Mouse (Mus musculus) midbrain, embryonic 15.5 days (tissue): ENCODE results near the gene Ephb1. TPM values are rescaled to one million over a fixed set of nuclear protein-coding genes. Genes with fewer than 3 reads are reported as not detected.

Experiments
- ATAC-seq: fragments of 200-750 bp; cut with Nextera tagmentation; replicated peaks from 2 replicates; pipeline ENCODE4 v1.8.0; 2017; ENCODE audit warnings: moderate TSS enrichment
- H3K27ac ChIP-seq: fragments of 300-500 bp; sonication (generic); 2 replicates; pipeline ENCODE4 v1.5.1; 2015; ENCODE audit warnings: mild to moderate bottlenecking, inconsistent platforms
- H3K27me3 ChIP-seq: fragments of 300-500 bp; sonication (generic); replicated peaks from 2 replicates; pipeline ENCODE4 v1.6.1; 2015; ENCODE audit warnings: inconsistent platforms
- H3K36me3 ChIP-seq: fragments of 300-500 bp; sonication (generic); replicated peaks from 2 replicates; pipeline ENCODE4 v1.6.1; 2015; ENCODE audit warnings: inconsistent platforms
- H3K4me1 ChIP-seq: fragments of 300-500 bp; sonication (generic); 2 replicates; pipeline ENCODE4 v1.6.1; 2015; ENCODE audit warnings: inconsistent platforms
- H3K4me2 ChIP-seq: fragments of 300-500 bp; sonication (generic); 2 replicates; pipeline ENCODE4 v1.6.1; 2015; ENCODE audit warnings: inconsistent platforms, mild to moderate bottlenecking, moderate library complexity
- H3K4me3 ChIP-seq: fragments of 300-500 bp; sonication (generic); 2 replicates; pipeline ENCODE4 v1.5.1; 2015; ENCODE audit warnings: mild to moderate bottlenecking, inconsistent platforms
- H3K9ac ChIP-seq: fragments of 300-500 bp; sonication (generic); 2 replicates; pipeline ENCODE4 v1.6.1; 2015; ENCODE audit warnings: mild to moderate bottlenecking, inconsistent platforms
- H3K9me3 ChIP-seq: fragments of 300-500 bp; sonication (generic); 2 replicates; pipeline ENCODE4 v1.6.1; 2016; ENCODE audit warnings: inconsistent platforms
- WGBS: fragments of 180-500 bp; shearing (Covaris S2); methylation state at CpG from one replicate; pipeline ENCODE4 v1.1.7; 2015; ENCODE audit warnings: mixed read lengths; 5-methylcytosine and 5-hydroxymethylcytosine counted together
- polyA plus RNA-seq: library from polyadenylated mRNA; unstranded; fragments of >200 nt; fragmentation: Nextera tagmentation; extraction: Ambion mirVana; gene quantifications from 2 replicates; pipeline ENCODE4 v1.2.1, GENCODE M21; 2015

Ephb1 gene
- polyA plus RNA-seq, 1 experiment from 2014 or later = 90.2 TPM

DNA sequence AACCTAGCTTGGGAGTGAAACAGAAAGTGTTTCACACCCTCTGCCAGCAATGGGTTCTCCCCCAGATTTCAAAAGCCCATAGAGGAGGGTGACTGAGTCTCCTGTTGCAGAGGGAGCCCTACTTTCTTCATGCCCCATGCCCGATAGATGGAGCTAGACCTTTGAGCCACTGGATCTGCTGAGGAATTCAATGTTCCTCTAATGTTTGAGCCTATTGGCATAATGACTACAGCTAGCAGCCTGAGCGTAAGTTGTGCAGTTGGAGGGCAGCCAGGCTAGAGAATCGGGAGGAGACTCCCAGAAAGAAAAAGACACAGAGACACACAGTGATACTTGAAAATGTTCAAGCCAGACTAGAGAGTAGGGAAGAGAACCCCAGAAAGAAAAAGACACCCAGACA is 246.5 kb downstream of the Ephb1 start:
- no peak overlapping the region for H3K4me2 ChIP-seq
- no peak overlapping the region for H3K9ac ChIP-seq
- no peak overlapping the region for H3K4me3 ChIP-seq
- no peaks in the 10 kb centered on the region for H3K27me3 ChIP-seq
- ATAC-seq = 0 out of 2 replicates have a peak, but pooled peaks have one; percentile 24
- H3K27ac ChIP-seq = peak overlapping the region; percentile 37
- H3K36me3 ChIP-seq = no peaks in the 10 kb centered on the region
- WGBS = 50% methylated on average over 3 of the region's 3 CpGs
- H3K4me1 ChIP-seq = peaks cover 30% of the 10 kb centered on the region
- H3K9me3 ChIP-seq = no peaks in the 10 kb centered on the region

DNA sequence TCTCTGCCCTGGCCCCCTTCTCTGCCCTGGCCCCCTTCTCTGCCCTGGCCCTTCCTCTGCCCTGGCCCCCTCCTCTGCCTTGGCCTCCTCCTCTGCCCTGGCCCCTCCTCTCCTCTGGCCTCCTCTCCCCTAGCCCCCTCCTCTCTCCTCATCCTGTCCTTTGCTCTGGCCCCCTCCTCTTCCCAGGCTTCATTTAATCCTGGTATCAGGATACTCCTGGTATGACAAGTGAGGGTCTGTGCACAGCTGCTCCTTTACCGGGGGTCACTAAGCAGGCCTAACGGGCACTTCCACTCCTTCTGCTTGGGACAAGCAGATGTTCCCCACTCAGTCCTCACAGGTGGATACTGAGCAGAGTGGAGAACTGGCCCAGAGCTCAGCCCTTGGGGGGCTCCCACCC is 247.3 kb downstream of the Ephb1 start:
- Histone ChIP-seq H3K27me3 (no peaks in the 10 kb centered on the region), H3K9me3 (no peaks in the 10 kb centered on the region), H3K27ac (peak overlapping the region; percentile 37), H3K9ac (no peak overlapping the region), H3K36me3 (no peaks in the 10 kb centered on the region), H3K4me2 (no peak overlapping the region), H3K4me1 (peaks cover 30% of the 10 kb centered on the region), H3K4me3 (no peak overlapping the region)
- 16% methylated on average over 2 of the region's 2 CpGs for WGBS
- ATAC-seq = no peak; the same call in 1 of the 2 replicates

DNA sequence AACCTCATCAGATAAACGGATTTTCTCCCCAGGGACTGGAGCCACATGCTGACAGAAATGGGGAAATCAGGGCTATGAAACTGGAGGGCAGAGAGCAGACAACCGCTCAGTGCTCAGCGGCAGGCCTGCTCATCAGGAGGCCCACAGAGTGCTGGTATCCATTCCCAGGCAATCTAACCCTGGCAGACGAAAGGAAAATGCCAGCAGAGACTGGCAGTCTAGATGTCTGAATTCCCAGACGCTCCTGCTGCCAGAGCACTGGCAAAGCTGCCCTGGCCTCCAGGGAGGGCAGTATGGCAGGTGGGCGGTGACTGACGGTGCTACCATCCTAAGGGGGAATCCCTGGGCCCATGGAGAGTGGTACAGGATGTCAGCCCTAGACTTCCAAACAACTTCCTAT is 257.7 kb downstream of the Ephb1 start:
- ATAC-seq = no peak

DNA sequence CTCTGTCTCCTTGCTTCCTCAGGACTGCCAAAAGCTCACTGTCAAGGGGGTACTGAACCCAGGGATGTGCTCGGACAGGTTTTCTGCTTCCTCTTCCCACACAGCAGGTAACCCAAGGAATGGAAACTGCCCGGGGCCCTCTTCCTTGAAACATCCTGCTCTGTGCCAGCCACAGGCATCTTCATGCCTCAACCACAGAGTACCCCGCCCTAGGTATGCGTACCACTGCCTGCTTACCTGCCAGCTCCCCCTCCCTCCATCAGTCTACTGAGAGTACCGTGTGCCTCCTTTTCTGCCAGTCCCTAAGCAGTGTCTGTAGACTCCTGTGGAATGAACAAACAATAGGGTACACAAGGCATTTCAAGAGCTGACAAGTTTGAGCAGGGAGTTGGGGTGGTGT is 265.9 kb downstream of the Ephb1 start:
- no peak for ATAC-seq
- no peak overlapping the region for H3K27ac ChIP-seq

More for the DNA sequence above, 257.7 kb downstream of the Ephb1 start:
- Histone ChIP-seq H3K27ac (no peak overlapping the region), H3K9ac (no peak overlapping the region), H3K4me2 (no peak overlapping the region), H3K4me1 (peaks cover 8% of the 10 kb centered on the region; the same call in 1 of the 2 replicates), H3K4me3 (no peak overlapping the region), H3K9me3 (no peaks in the 10 kb centered on the region), H3K36me3 (no peaks in the 10 kb centered on the region), H3K27me3 (no peaks in the 10 kb centered on the region)
- 36% methylated on average over 7 of the region's 7 CpGs for WGBS

DNA sequence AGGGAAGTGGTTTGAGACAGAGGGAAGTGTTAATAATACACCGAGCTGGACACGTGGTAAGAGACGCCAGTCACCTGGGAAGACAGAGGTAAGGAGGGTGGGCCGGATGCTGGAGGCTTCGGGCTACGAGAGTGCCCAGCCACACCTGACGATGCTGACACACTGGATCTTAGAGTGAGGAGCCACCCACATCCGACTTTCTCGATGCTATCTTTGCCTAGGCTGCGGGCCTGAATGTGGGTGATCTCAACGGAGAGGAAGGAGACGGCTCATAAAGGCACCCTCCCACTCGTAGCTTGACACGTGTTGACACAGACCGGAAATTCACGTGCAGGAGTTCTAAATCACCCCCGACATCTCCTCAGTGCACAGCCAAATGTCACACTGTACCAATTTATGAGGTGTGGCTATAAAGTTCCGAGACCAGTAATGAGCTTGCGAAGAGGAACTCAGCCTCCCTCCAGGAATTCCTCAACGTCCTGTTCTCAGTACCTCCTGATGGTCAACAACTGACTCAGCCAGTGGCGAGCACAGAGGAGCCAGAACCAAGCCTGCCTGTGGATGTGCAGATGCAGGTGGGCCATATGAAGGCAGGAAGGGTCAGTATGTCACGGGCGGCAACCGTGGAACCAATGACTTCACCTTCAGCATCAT is 268.3 kb downstream of the Ephb1 start:
- Histone ChIP-seq H3K4me2 (no peak overlapping the region), H3K27ac (no peak overlapping the region), H3K4me3 (no peak overlapping the region), H3K9me3 (no peaks in the 10 kb centered on the region), H3K4me1 (peaks cover 28% of the 10 kb centered on the region), H3K27me3 (no peaks in the 10 kb centered on the region), H3K36me3 (no peaks in the 10 kb centered on the region), H3K9ac (no peak overlapping the region)
- 91% methylated on average over 24 of the region's 24 CpGs for WGBS
- no peak for ATAC-seq

More for the DNA sequence above, 265.9 kb downstream of the Ephb1 start:
- Histone ChIP-seq H3K27me3 (no peaks in the 10 kb centered on the region), H3K4me3 (no peak overlapping the region), H3K9me3 (no peaks in the 10 kb centered on the region), H3K4me2 (no peak overlapping the region), H3K4me1 (peaks cover 28% of the 10 kb centered on the region), H3K9ac (no peak overlapping the region), H3K36me3 (no peaks in the 10 kb centered on the region)
- WGBS = 83% methylated on average over 5 of the region's 5 CpGs

DNA sequence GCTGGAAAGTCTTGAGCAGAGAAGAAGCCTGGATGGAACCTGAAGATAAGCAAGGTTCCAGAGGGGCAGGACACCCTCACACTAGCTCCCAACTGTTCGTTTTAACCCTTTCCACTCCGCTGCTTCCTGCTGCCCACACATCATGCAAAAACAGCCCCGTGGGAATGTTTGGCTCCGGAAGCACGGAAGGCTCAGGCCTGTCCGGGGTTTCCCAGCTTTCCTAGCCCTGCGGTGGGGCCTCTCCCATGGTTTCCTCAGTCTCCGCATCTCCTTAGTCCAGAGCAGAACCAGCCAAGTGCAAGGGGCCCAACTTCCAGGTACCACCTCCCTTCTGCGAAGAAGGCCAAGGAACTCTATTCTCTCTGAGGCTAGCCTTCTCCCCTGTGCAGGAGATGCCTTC is 269.0 kb downstream of the Ephb1 start:
- Histone ChIP-seq H3K4me2 (no peak overlapping the region), H3K36me3 (no peaks in the 10 kb centered on the region), H3K9ac (no peak overlapping the region), H3K9me3 (no peaks in the 10 kb centered on the region), H3K27me3 (no peaks in the 10 kb centered on the region), H3K4me1 (peaks cover 23% of the 10 kb centered on the region), H3K27ac (no peak overlapping the region), H3K4me3 (no peak overlapping the region)
- ATAC-seq = no peak
- WGBS = 84% methylated on average over 9 of the region's 9 CpGs

DNA sequence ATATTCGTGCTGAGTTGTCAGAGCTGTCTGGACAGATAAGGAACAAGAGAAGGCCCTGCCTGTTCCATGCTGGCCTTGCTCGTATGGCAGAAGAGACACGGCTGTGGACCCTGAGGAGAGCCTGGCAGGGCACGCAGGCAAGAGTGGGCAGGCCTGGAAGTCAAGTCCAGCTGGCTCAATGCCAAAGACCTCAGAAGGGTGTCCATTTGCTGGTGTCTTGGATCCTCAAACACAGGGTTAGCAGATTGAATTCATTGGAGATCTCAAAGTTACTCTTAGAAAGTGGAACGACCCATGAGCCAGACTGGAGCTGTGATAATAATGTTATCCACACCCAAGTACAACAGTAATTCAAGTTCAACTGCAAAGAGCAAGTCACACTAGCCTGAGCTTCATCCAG is 273.6 kb downstream of the Ephb1 start:
- H3K9me3 ChIP-seq = no peaks in the 10 kb centered on the region
- no peak overlapping the region for H3K4me3 ChIP-seq
- no peaks in the 10 kb centered on the region for H3K36me3 ChIP-seq
- ATAC-seq = no peak
- H3K4me2 ChIP-seq = no peak overlapping the region
- WGBS = 68% methylated on average over 5 of the region's 5 CpGs
- H3K27me3 ChIP-seq = no peaks in the 10 kb centered on the region
- H3K4me1 ChIP-seq = peaks cover 12% of the 10 kb centered on the region; the same call in 1 of the 2 replicates
- no peak overlapping the region for H3K27ac ChIP-seq
- no peak overlapping the region for H3K9ac ChIP-seq

DNA sequence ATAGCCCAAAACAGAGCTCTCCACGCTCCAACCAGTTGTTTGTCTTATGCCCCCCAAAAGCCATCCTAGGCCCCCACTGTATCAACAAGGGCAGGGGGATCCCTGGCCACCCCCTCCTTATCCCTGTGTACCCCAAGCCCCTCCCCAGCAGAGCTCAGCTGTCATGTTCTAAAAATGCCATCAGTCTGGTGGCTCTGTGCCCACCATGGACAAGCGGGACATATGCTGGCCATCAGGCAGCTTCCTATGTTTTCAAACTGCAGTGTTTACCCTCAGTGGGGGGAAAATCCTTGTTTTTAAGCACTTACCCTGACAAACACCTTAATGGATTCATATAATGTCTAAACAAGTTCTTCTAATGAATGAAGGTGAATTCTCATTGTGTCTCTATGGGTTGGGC is 275.3 kb downstream of the Ephb1 start:
- no peaks in the 10 kb centered on the region for H3K27me3 ChIP-seq
- no peaks in the 10 kb centered on the region for H3K9me3 ChIP-seq
- H3K27ac ChIP-seq = no peak overlapping the region
- no peaks in the 10 kb centered on the region for H3K36me3 ChIP-seq
- no peak overlapping the region for H3K4me3 ChIP-seq
- H3K4me2 ChIP-seq = no peak overlapping the region
- H3K9ac ChIP-seq = no peak overlapping the region
- peaks cover 2% of the 10 kb centered on the region; the same call in 1 of the 2 replicates for H3K4me1 ChIP-seq
- no peak for ATAC-seq
- 85% methylated on average over 2 of the region's 2 CpGs for WGBS

DNA sequence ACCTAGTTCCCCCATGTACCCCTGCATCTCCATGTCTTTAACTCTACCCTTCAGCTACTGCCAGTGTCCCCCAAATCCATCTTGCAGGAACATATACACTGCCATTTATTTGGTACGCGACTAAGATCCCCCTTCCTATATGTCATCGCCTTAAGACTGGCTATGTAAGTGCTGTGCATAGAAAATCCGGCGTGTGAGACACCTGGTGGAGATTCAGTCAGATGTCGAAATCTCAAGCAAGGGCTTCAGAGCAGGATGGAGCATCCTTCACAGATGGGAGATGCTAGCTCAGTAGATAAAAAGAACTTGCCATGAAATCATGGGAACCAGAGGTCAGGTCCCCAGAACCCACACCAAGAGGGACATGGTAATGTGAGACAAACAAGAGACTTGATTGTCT is 276.3 kb downstream of the Ephb1 start:
- 89% methylated on average over 6 of the region's 6 CpGs for WGBS
- H3K4me1 ChIP-seq = peaks cover 5% of the 10 kb centered on the region
- H3K9me3 ChIP-seq = no peaks in the 10 kb centered on the region
- H3K27me3 ChIP-seq = no peaks in the 10 kb centered on the region
- H3K27ac ChIP-seq = no peak overlapping the region
- no peak overlapping the region for H3K9ac ChIP-seq
- H3K36me3 ChIP-seq = no peaks in the 10 kb centered on the region
- ATAC-seq = no peak
- H3K4me3 ChIP-seq = no peak overlapping the region
- H3K4me2 ChIP-seq = no peak overlapping the region

DNA sequence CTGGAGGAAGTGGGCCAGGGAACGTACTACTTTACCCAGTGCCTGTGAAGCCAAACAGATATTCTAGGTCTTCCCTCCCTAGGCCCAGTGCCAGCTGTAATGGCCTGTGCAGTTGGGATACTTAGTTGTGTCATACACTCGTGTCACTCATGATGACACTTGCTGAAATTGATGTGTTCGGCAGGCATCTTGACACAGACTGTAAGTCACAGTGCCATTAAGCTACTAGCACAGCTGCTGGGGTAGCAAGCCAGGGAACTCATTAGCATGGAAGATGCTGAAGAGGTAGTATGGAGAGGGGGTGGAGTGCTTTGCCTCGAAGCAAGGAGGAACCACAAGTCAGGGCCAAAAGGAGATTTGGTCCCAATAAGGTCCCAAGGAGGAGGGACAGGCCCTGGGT is 279.0 kb downstream of the Ephb1 start:
- ATAC-seq = no peak
- H3K27me3 ChIP-seq = no peaks in the 10 kb centered on the region
- peaks cover 14% of the 10 kb centered on the region for H3K4me1 ChIP-seq
- H3K27ac ChIP-seq = no peak overlapping the region
- no peaks in the 10 kb centered on the region for H3K9me3 ChIP-seq
- no peak overlapping the region for H3K4me2 ChIP-seq
- WGBS = 55% methylated on average over 4 of the region's 4 CpGs
- H3K36me3 ChIP-seq = no peaks in the 10 kb centered on the region
- H3K4me3 ChIP-seq = no peak overlapping the region
- H3K9ac ChIP-seq = no peak overlapping the region

DNA sequence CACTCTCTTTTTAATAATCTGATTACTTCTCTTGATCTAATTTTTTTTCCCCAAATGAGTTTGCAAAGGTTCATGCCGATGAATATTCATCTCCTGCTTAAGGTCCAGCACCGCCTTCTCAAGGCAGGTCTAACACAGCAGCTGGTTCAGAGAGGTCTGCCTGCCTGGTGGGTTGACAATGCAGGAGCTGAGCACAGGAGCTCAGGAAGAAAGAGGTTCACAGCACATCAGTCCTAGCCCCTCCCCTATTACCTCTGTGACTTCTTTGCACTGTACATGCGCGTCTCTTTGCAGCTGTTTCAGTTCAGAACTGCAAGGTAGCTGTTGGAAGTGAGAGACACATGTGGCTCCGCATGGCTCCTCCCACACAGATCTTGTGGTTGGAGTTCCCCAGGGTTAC is 281.1 kb downstream of the Ephb1 start:
- no peak overlapping the region for H3K4me3 ChIP-seq
- H3K4me1 ChIP-seq = peaks cover 14% of the 10 kb centered on the region
- peak; percentile 65 for ATAC-seq

DNA sequence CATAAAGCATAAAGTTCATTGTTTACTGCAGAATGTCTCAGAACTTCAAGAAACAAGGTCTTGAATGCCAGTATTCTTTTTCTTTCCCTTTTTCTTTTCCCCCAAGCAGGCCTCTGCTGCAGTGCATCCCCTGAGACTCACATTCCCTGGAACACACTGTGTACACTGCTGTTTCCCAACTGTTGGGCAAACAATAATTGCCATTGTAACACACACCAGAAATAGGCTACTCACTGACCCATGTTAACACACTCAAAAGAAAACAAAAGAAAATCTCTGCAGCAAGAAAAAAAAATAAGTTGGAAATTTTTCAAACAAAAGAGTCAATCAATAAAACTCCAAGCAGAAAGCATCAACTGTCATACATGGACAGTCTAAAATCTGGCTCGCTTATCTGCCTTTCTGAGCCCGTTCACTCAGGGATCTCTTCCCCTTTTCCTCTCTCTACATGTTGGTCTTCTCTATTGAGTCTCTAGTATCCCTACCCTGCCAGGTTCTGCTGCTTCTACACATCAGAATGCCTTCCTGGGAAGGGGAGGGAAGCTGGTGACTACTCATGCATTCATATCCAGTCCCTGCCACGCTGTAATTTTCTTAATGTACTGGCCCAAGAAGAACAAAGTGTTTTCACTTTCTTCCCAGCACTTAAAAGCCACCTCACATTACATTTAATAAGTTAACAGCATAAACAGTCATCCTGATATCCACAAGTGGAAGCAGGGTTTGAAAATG is 285.2 kb downstream of the Ephb1 start:
- WGBS = 49% methylated on average over 3 of the region's 3 CpGs

More for the DNA sequence above, 281.1 kb downstream of the Ephb1 start:
- H3K36me3 ChIP-seq = no peaks in the 10 kb centered on the region
- 78% methylated on average over 5 of the region's 5 CpGs for WGBS
- no peaks in the 10 kb centered on the region for H3K27me3 ChIP-seq
- H3K9me3 ChIP-seq = no peaks in the 10 kb centered on the region
- peak overlapping the region; percentile 27; the same call in 1 of the 2 replicates for H3K27ac ChIP-seq
- no peak overlapping the region for H3K9ac ChIP-seq
- H3K4me2 ChIP-seq = no peak overlapping the region

DNA sequence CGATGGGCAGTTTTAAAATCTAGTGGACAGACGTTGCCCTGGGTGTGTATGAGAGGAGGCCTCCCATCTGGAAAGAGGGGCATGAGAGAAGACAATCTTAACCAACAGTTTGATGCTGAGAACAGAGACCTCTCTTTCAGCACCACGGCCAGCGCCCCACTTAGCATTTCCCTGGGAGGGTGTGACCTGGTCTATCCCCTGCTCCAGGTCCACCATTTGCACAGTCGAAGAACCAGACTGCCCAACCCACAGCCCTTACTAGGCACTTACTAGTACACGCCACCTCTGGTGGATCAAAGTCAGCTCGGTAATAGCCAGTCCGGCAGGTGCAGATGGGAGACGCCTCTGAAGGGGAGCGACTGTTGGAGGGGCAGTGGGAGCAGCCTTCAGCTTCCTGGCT is 287.9 kb downstream of the Ephb1 start:
- no peak overlapping the region for H3K4me2 ChIP-seq
- no peaks in the 10 kb centered on the region for H3K9me3 ChIP-seq
- H3K9ac ChIP-seq = no peak overlapping the region
- H3K4me1 ChIP-seq = no peaks in the 10 kb centered on the region
- H3K27me3 ChIP-seq = no peaks in the 10 kb centered on the region
- 74% methylated on average over 10 of the region's 10 CpGs for WGBS
- H3K36me3 ChIP-seq = no peaks in the 10 kb centered on the region
- no peak overlapping the region for H3K4me3 ChIP-seq
- ATAC-seq = no peak
- no peak overlapping the region for H3K27ac ChIP-seq

More for the DNA sequence above, 285.2 kb downstream of the Ephb1 start:
- H3K27me3 ChIP-seq = no peaks in the 10 kb centered on the region
- H3K9me3 ChIP-seq = no peaks in the 10 kb centered on the region
- no peak overlapping the region for H3K4me3 ChIP-seq
- no peak overlapping the region for H3K9ac ChIP-seq
- ATAC-seq = no peak
- no peak overlapping the region for H3K4me2 ChIP-seq
- H3K36me3 ChIP-seq = no peaks in the 10 kb centered on the region
- peaks cover 14% of the 10 kb centered on the region for H3K4me1 ChIP-seq
- no peak overlapping the region; the same call in 1 of the 2 replicates for H3K27ac ChIP-seq
